Mouse (Mus musculus) myocyte (in vitro differentiated cells): ENCODE results near the gene Gm20903. TPM values are rescaled to one million over a fixed set of nuclear protein-coding genes. Genes with fewer than 3 reads are reported as not detected.
"Not testable (repeated sequence)": the region's sequence is repeated elsewhere in the genome, so short reads cannot be mapped to it uniquely, and the experiment has no call there.

Experiments used
- H3K27me3 ChIP-seq: one replicate; pipeline ENCODE4 v1.6.1; 2011; ENCODE audit not compliant: control insufficient read depth, insufficient read depth, insufficient read length
- H3K36me3 ChIP-seq: one replicate; pipeline ENCODE4 v1.6.1; 2011; ENCODE audit not compliant: control insufficient read depth, insufficient read depth
- H3K4me2 ChIP-seq: one replicate; pipeline ENCODE4 v1.6.1; 2011; ENCODE audit warnings: low read depth, control low read depth
- H3K4me3 ChIP-seq: one replicate; pipeline ENCODE4 v1.5.1; 2011; ENCODE audit warnings: mild to moderate bottlenecking, control low read depth, moderate library complexity
- H3K79me2 ChIP-seq: one replicate; pipeline ENCODE4 v1.6.1; 2011; ENCODE audit not compliant: control insufficient read depth, insufficient read depth
- H3ac ChIP-seq: one replicate; pipeline ENCODE4 v1.6.1; 2011; ENCODE audit not compliant: control insufficient read depth, insufficient read length
- polyA plus RNA-seq: library from polyadenylated mRNA; unstranded; fragments of >200 nt; fragmentation: generic; extraction: Trizol; gene quantifications from one replicate; pipeline ENCODE4 v1.2.1, GENCODE M21; 2012; ENCODE audit warnings: missing spikeins

Gene Gm20903
- not detected for polyA plus RNA-seq

- H3K79me2 ChIP-seq, H3K4me3 ChIP-seq, H3K36me3 ChIP-seq, H3K4me2 ChIP-seq, H3ac ChIP-seq, H3K27me3 ChIP-seq: not testable (repeated sequence)
These were observed at the start of gene Gm20903 for GRCm38 (mm10) chrY:73669015-73669414. Gene Gm20903, plus strand, starts transcription at chrY:73669315.
